Mouse (Mus musculus) limb, embryonic 15.5 days (tissue): ENCODE measurements around the gene Pgd. TPM values are rescaled to one million over a fixed set of nuclear protein-coding genes. Genes with fewer than 3 reads are reported as not detected.

ENCODE experiments used
- ATAC-seq: fragments of 200-750 bp; cut with Nextera tagmentation; 2 replicates; pipeline ENCODE4 v1.8.0; 2017; ENCODE audit warnings: low read depth, moderate TSS enrichment; ENCODE audit not compliant: insufficient number of reproducible peaks, low FRiP score, low TSS enrichment
- H3K27ac ChIP-seq: fragments of 300-500 bp; sonication (generic); 2 replicates; pipeline ENCODE4 v1.5.1; 2015; ENCODE audit warnings: moderate library complexity, mild to moderate bottlenecking, inconsistent platforms
- H3K27me3 ChIP-seq: fragments of 300-500 bp; sonication (generic); 2 replicates; pipeline ENCODE4 v1.6.1; 2015; ENCODE audit warnings: inconsistent platforms
- H3K36me3 ChIP-seq: fragments of 300-500 bp; sonication (generic); 2 replicates; pipeline ENCODE4 v1.6.1; 2015; ENCODE audit warnings: inconsistent platforms
- H3K4me1 ChIP-seq: fragments of 300-500 bp; sonication (generic); 2 replicates; pipeline ENCODE4 v1.6.1; 2015; ENCODE audit warnings: inconsistent platforms
- H3K4me2 ChIP-seq: fragments of 300-500 bp; sonication (generic); 2 replicates; pipeline ENCODE4 v1.6.1; 2015; ENCODE audit warnings: mild to moderate bottlenecking, inconsistent platforms
- H3K4me3 ChIP-seq: fragments of 300-500 bp; sonication (generic); 2 replicates; pipeline ENCODE4 v1.5.1; 2015; ENCODE audit warnings: mild to moderate bottlenecking, inconsistent platforms
- H3K9ac ChIP-seq: fragments of 300-500 bp; sonication (generic); 2 replicates; pipeline ENCODE4 v1.6.1; 2015; ENCODE audit warnings: inconsistent platforms
- H3K9me3 ChIP-seq: fragments of 300-500 bp; sonication (generic); 2 replicates; pipeline ENCODE4 v1.6.1; 2016; ENCODE audit warnings: inconsistent platforms
- WGBS: fragments of 180-500 bp; shearing (Covaris S2); methylation state at CpG from one replicate; pipeline ENCODE4 v1.1.7; 2015; 5-methylcytosine and 5-hydroxymethylcytosine counted together
- polyA plus RNA-seq: library from polyadenylated mRNA; unstranded; fragments of >200 nt; fragmentation: Nextera tagmentation; extraction: Ambion mirVana; gene quantifications from 2 replicates; pipeline ENCODE4 v1.2.1, GENCODE M21; 2015

Pgd gene
- polyA plus RNA-seq, 1 experiment from 2014 or later = 108 TPM

GRCm38 (mm10) chr4:149149196-149149595 lies 17.4 kb downstream of the Pgd start:
- no peaks in the 10 kb centered on the region for H3K9me3 ChIP-seq
- no peak for ATAC-seq
- H3K9ac ChIP-seq = no peak overlapping the region
- 72% methylated on average over 9 of the region's 9 CpGs for WGBS
- H3K27me3 ChIP-seq = no peaks in the 10 kb centered on the region
- no peak overlapping the region for H3K4me2 ChIP-seq
- H3K27ac ChIP-seq = no peak overlapping the region
- peaks cover 13% of the 10 kb centered on the region for H3K4me1 ChIP-seq
- no peak overlapping the region for H3K4me3 ChIP-seq
- H3K36me3 ChIP-seq = peaks cover 47% of the 10 kb centered on the region

- Histone ChIP-seq H3K4me2 (no peak overlapping the region), H3K27me3 (no peaks in the 10 kb centered on the region), H3K27ac (no peak overlapping the region), H3K36me3 (peaks cover 36% of the 10 kb centered on the region), H3K4me3 (no peak overlapping the region), H3K4me1 (peaks cover 13% of the 10 kb centered on the region), H3K9ac (no peak overlapping the region), H3K9me3 (no peaks in the 10 kb centered on the region)
- ATAC-seq = no peak
- WGBS = 77% methylated on average over 4 of the region's 4 CpGs
Measured at GRCm38 (mm10) chr4:149148084-149148483, 18.5 kb downstream of the Pgd start.

GRCm38 (mm10) chr4:149147528-149147927 lies 19.0 kb downstream of the Pgd start:
- Histone ChIP-seq H3K4me3 (no peak overlapping the region), H3K4me2 (no peak overlapping the region), H3K4me1 (peaks cover 13% of the 10 kb centered on the region), H3K9ac (no peak overlapping the region), H3K27me3 (no peaks in the 10 kb centered on the region), H3K36me3 (peaks cover 31% of the 10 kb centered on the region), H3K9me3 (no peaks in the 10 kb centered on the region), H3K27ac (no peak overlapping the region)
- 78% methylated on average over 7 of the region's 7 CpGs for WGBS
- ATAC-seq = no peak

GRCm38 (mm10) chr4:149145151-149145550 lies 21.4 kb downstream of the Pgd start:
- no peak for ATAC-seq

GRCm38 (mm10) chr4:149144459-149144858 lies 22.1 kb downstream of the Pgd start:
- Histone ChIP-seq H3K4me2 (no peak overlapping the region), H3K27me3 (no peaks in the 10 kb centered on the region), H3K4me3 (no peak overlapping the region), H3K4me1 (peaks cover 13% of the 10 kb centered on the region), H3K9me3 (no peaks in the 10 kb centered on the region), H3K9ac (no peak overlapping the region), H3K27ac (no peak overlapping the region), H3K36me3 (0 out of 2 replicates have a peak, but pooled peaks cover 2% of the 10 kb centered on the region)
- WGBS = 3% methylated on average over 3 of the region's 3 CpGs
- peak; percentile 69; the same call in 1 of the 2 replicates for ATAC-seq

More at GRCm38 (mm10) chr4:149145151-149145550, 21.4 kb downstream of the Pgd start:
- no peak overlapping the region for H3K4me3 ChIP-seq
- H3K27me3 ChIP-seq = no peaks in the 10 kb centered on the region
- 80% methylated on average over 4 of the region's 4 CpGs for WGBS
- H3K4me2 ChIP-seq = no peak overlapping the region
- H3K27ac ChIP-seq = no peak overlapping the region
- H3K4me1 ChIP-seq = peaks cover 13% of the 10 kb centered on the region
- peaks cover 8% of the 10 kb centered on the region for H3K36me3 ChIP-seq
- no peaks in the 10 kb centered on the region for H3K9me3 ChIP-seq
- H3K9ac ChIP-seq = no peak overlapping the region

GRCm38 (mm10) chr4:149143594-149143993 lies 23.0 kb downstream of the Pgd start:
- no peak overlapping the region for H3K9ac ChIP-seq

GRCm38 (mm10) chr4:149138515-149138914 lies 28.1 kb downstream of the Pgd start:
- WGBS = 51% methylated on average over 8 of the region's 8 CpGs
- Histone ChIP-seq H3K9ac (no peak overlapping the region), H3K4me1 (peaks cover 7% of the 10 kb centered on the region), H3K36me3 (no peaks in the 10 kb centered on the region; the same call in 1 of the 2 replicates), H3K9me3 (no peaks in the 10 kb centered on the region), H3K4me3 (no peak overlapping the region), H3K27ac (no peak overlapping the region), H3K4me2 (no peak overlapping the region), H3K27me3 (no peaks in the 10 kb centered on the region)
- ATAC-seq = no peak

More at GRCm38 (mm10) chr4:149143594-149143993, 23.0 kb downstream of the Pgd start:
- Histone ChIP-seq H3K27ac (no peak overlapping the region), H3K36me3 (no peaks in the 10 kb centered on the region), H3K4me3 (no peak overlapping the region), H3K4me1 (peaks cover 13% of the 10 kb centered on the region), H3K9me3 (no peaks in the 10 kb centered on the region), H3K27me3 (no peaks in the 10 kb centered on the region), H3K4me2 (no peak overlapping the region)
- no peak for ATAC-seq
- 37% methylated on average over 4 of the region's 4 CpGs for WGBS

- H3K4me2 ChIP-seq = peak within 1 kb of the TSS; percentile 64
- H3K27ac ChIP-seq = peak within 1 kb of the TSS; percentile 90
- H3K4me3 ChIP-seq = peak within 1 kb of the TSS; percentile 69
- H3K27me3 ChIP-seq = no peaks in the 10 kb centered on the region
- H3K36me3 ChIP-seq = no peaks in the 10 kb centered on the region; the same call in 1 of the 2 replicates
- ATAC-seq = peak; percentile 88
- peaks cover 7% of the 10 kb centered on the region for H3K4me1 ChIP-seq
- H3K9ac ChIP-seq = peak within 1 kb of the TSS; percentile 65
- no peaks in the 10 kb centered on the region for H3K9me3 ChIP-seq
- under 1% methylated on average over 68 of the region's 68 CpGs for WGBS
Measured at GRCm38 (mm10) chr4:149136982-149137770, 29.4 kb downstream of the Pgd start, which contains the start of gene Cenps. Cenps (minus strand) TSS chr4:149137629.

- H3K27me3 ChIP-seq = no peaks in the 10 kb centered on the region
- no peak for ATAC-seq
- 53% methylated on average over 18 of the region's 18 CpGs for whole genome bisulfite sequencing
- H3K4me1 ChIP-seq = peaks cover 10% of the 10 kb centered on the region
- peaks cover 4% of the 10 kb centered on the region; the same call in 1 of the 2 replicates for H3K36me3 ChIP-seq
- peak overlapping the region; percentile 64 for H3K4me2 ChIP-seq
- no peaks in the 10 kb centered on the region for H3K9me3 ChIP-seq
- peak overlapping the region; percentile 65 for H3K9ac ChIP-seq
- peak overlapping the region; percentile 69 for H3K4me3 ChIP-seq
- H3K27ac ChIP-seq = peak overlapping the region; percentile 90
Measured at GRCm38 (mm10) chr4:149136116-149136850, 30.3 kb downstream of the Pgd start.

GRCm38 (mm10) chr4:149133395-149133794 lies 33.2 kb downstream of the Pgd start:
- Histone ChIP-seq H3K27me3 (no peaks in the 10 kb centered on the region), H3K4me1 (peaks cover 10% of the 10 kb centered on the region), H3K36me3 (peaks cover 12% of the 10 kb centered on the region; the same call in 1 of the 2 replicates), H3K27ac (no peak overlapping the region), H3K9me3 (no peaks in the 10 kb centered on the region), H3K9ac (no peak overlapping the region), H3K4me3 (no peak overlapping the region), H3K4me2 (no peak overlapping the region)
- WGBS = 74% methylated on average over 5 of the region's 5 CpGs
- no peak for ATAC-seq

- H3K4me1 ChIP-seq = peaks cover 10% of the 10 kb centered on the region
- H3K9ac ChIP-seq = no peak overlapping the region
- H3K4me3 ChIP-seq = no peak overlapping the region
- no peak for ATAC-seq
- no peaks in the 10 kb centered on the region for H3K9me3 ChIP-seq
- H3K27ac ChIP-seq = no peak overlapping the region
- H3K36me3 ChIP-seq = peaks cover 20% of the 10 kb centered on the region; the same call in 1 of the 2 replicates
- no peaks in the 10 kb centered on the region for H3K27me3 ChIP-seq
- H3K4me2 ChIP-seq = no peak overlapping the region
- WGBS = 83% methylated on average over 21 of the region's 21 CpGs
Measured at GRCm38 (mm10) chr4:149131789-149132565, 34.6 kb downstream of the Pgd start.
